Mouse (Mus musculus): Measurements from ENCODE around the gene Kif24. TPM values are rescaled to one million over a fixed set of nuclear protein-coding genes. Genes with fewer than 3 reads are reported as not detected.

The Kif24 gene
- polyA plus RNA-seq, 1 experiment = 11.9 TPM

DNA sequence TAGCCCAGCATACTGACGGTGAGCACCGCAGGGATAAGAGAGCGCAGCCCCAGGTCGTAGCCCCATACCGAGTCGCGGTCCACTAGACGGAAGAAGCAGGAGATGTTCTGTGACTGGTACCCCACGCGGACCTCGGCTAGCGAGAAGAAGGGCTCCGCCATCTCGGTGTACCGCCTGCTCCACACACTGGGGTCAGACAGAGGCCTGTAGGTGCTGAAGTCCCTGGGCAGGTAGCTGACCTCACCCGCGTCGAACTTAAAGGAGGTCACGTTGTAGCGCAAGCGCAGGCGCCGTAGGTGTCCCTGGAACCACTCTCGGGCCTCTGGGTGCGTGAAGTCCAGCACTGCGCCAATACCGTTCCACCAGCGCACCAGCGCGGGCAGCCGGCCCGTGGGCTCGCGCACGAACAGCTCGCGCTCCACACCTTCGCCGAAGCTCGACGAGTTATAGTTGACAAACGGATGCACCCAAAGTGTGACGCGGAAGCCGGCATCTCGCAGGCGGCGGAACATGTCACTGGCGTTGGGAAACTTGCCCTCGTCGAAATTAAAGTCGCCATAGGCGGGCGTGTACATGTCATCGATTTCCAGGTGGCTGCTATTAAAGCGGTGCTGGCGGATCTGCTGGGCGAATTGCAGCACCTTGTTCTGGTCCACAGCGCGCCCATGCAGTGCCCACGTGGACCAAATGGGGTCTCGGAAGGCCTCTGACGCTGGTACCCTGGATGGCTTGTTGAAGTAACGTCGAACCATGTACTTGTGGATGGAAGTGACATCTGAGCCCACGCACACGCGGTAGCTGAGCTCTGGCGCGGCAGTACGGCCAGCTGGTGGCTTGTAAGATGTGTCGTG lies 33.5 kb upstream of the Kif24 start:
- Histone ChIP-seq H3K4me3 (ENCODE audit: control insufficient read depth, low read depth, low read length) (peak overlapping the region; percentile 85), H3K4me1 (ENCODE audit: control insufficient read depth, insufficient read depth, low read length) (peaks cover 36% of the 10 kb centered on the region), H3K27ac (ENCODE audit: control insufficient read depth, insufficient read depth, low read depth, low read length) (peak overlapping the region; percentile 62), H3K36me3 (ENCODE audit: control insufficient read depth, insufficient read depth, low read length) (no peaks in the 10 kb centered on the region; the same call in 1 of the 2 replicates), H3K27me3 (ENCODE audit: control insufficient read depth, insufficient read depth, low read length) (no peaks in the 10 kb centered on the region)
- TF ChIP-seq CTCF (IDR thresholded peaks at IDR 0.05; ENCODE audit: control insufficient read depth, insufficient read depth, insufficient replicate concordance, low read depth, low read length) (no peak), POLR2A (IDR thresholded peaks at IDR 0.05; ENCODE audit: control insufficient read depth, low read depth, low read length) (peak; percentile 73; the same call in 1 of the 2 replicates)

- Histone ChIP-seq H3K4me1 (ENCODE audit: control insufficient read depth, insufficient read depth, low read length) (peaks cover 30% of the 10 kb centered on the region), H3K27ac (ENCODE audit: control insufficient read depth, insufficient read depth, low read depth, low read length) (peak overlapping the region; percentile 62), H3K36me3 (ENCODE audit: control insufficient read depth, insufficient read depth, low read length) (no peaks in the 10 kb centered on the region; the same call in 1 of the 2 replicates), H3K4me3 (ENCODE audit: control insufficient read depth, low read depth, low read length) (peak overlapping the region; percentile 85), H3K27me3 (ENCODE audit: control insufficient read depth, insufficient read depth, low read length) (no peaks in the 10 kb centered on the region)
- no peak for TF ChIP-seq POLR2A (IDR thresholded peaks at IDR 0.05; ENCODE audit: control insufficient read depth, low read depth, low read length)
- no peak for TF ChIP-seq CTCF (IDR thresholded peaks at IDR 0.05; ENCODE audit: control insufficient read depth, insufficient read depth, insufficient replicate concordance, low read depth, low read length)
Observed at GRCm38 (mm10) chr4:41497579-41497978, 32.9 kb upstream of the Kif24 start.

DNA sequence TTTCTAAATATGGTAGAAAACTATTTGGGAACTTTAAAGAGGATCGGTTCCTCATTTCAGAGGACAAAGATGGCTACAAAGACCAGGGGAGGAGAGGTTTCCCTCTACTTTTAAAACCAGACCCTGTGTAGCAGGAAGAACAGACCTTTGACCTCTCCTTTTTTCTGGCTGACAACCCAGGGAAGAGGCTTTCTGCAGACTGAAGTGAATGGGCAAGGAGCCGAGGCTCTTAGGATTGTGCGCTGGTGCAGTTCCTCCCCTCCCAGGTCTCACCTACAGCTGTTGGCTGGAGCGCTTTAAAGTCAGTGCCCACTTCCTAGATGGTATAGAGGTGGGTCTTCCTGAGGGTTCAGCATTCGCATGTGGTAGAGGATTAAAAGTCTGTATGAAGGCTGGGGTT lies 32.4 kb upstream of the Kif24 start:
- Histone ChIP-seq H3K36me3 (ENCODE audit: control insufficient read depth, insufficient read depth, low read length) (no peaks in the 10 kb centered on the region; the same call in 1 of the 2 replicates), H3K27me3 (ENCODE audit: control insufficient read depth, insufficient read depth, low read length) (no peaks in the 10 kb centered on the region), H3K27ac (ENCODE audit: control insufficient read depth, insufficient read depth, low read depth, low read length) (no peak overlapping the region), H3K4me3 (ENCODE audit: control insufficient read depth, low read depth, low read length) (peak overlapping the region; percentile 85), H3K4me1 (ENCODE audit: control insufficient read depth, insufficient read depth, low read length) (peaks cover 24% of the 10 kb centered on the region)
- TF ChIP-seq POLR2A (IDR thresholded peaks at IDR 0.05; ENCODE audit: control insufficient read depth, low read depth, low read length) (no peak), CTCF (IDR thresholded peaks at IDR 0.05; ENCODE audit: control insufficient read depth, insufficient read depth, insufficient replicate concordance, low read depth, low read length) (no peak)

GRCm38 (mm10) chr4:41495850-41496249 lies 31.2 kb upstream of the Kif24 start:
- Histone ChIP-seq H3K4me3 (ENCODE audit: control insufficient read depth, low read depth, low read length) (no peak overlapping the region), H3K36me3 (ENCODE audit: control insufficient read depth, insufficient read depth, low read length) (no peaks in the 10 kb centered on the region; the same call in 1 of the 2 replicates), H3K27ac (ENCODE audit: control insufficient read depth, insufficient read depth, low read depth, low read length) (no peak overlapping the region), H3K27me3 (ENCODE audit: control insufficient read depth, insufficient read depth, low read length) (no peaks in the 10 kb centered on the region), H3K4me1 (ENCODE audit: control insufficient read depth, insufficient read depth, low read length) (peaks cover 23% of the 10 kb centered on the region)
- TF ChIP-seq POLR2A (IDR thresholded peaks at IDR 0.05; ENCODE audit: control insufficient read depth, low read depth, low read length) = no peak
- no peak for TF ChIP-seq CTCF (IDR thresholded peaks at IDR 0.05; ENCODE audit: control insufficient read depth, insufficient read depth, insufficient replicate concordance, low read depth, low read length)

DNA sequence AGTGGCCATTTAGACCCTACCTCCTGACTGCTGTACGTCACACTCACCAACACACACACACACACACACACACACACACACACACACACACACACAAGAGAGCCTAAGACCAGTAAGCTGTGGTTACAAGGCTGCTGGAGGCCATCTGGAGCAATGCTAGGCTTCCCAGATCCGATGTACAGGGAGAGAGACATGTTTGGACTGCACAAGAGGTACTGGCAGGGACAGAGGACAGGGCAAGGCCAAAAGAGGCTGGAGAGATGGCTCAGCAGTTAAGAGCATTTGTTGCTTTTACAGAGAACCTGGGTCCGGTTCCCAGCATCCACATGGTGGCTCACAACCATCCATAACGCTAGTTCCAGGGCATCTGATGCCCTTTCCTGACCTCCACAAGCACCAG lies 30.4 kb upstream of the Kif24 start:
- TF ChIP-seq POLR2A (IDR thresholded peaks at IDR 0.05; ENCODE audit: control insufficient read depth, low read depth, low read length) = no peak
- TF ChIP-seq CTCF (IDR thresholded peaks at IDR 0.05; ENCODE audit: control insufficient read depth, insufficient read depth, insufficient replicate concordance, low read depth, low read length) = no peak
- Histone ChIP-seq H3K36me3 (ENCODE audit: control insufficient read depth, insufficient read depth, low read length) (no peaks in the 10 kb centered on the region; the same call in 1 of the 2 replicates), H3K27ac (ENCODE audit: control insufficient read depth, insufficient read depth, low read depth, low read length) (no peak overlapping the region), H3K27me3 (ENCODE audit: control insufficient read depth, insufficient read depth, low read length) (no peaks in the 10 kb centered on the region), H3K4me1 (ENCODE audit: control insufficient read depth, insufficient read depth, low read length) (peaks cover 23% of the 10 kb centered on the region), H3K4me3 (ENCODE audit: control insufficient read depth, low read depth, low read length) (no peak overlapping the region)

- Histone ChIP-seq H3K36me3 (ENCODE audit: control insufficient read depth, insufficient read depth, low read length) (no peaks in the 10 kb centered on the region; the same call in 1 of the 2 replicates), H3K27ac (ENCODE audit: control insufficient read depth, insufficient read depth, low read depth, low read length) (no peak overlapping the region), H3K4me3 (ENCODE audit: control insufficient read depth, low read depth, low read length) (no peak overlapping the region), H3K27me3 (ENCODE audit: control insufficient read depth, insufficient read depth, low read length) (no peaks in the 10 kb centered on the region), H3K4me1 (ENCODE audit: control insufficient read depth, insufficient read depth, low read length) (peaks cover 16% of the 10 kb centered on the region)
- TF ChIP-seq POLR2A (IDR thresholded peaks at IDR 0.05; ENCODE audit: control insufficient read depth, low read depth, low read length) (no peak), CTCF (IDR thresholded peaks at IDR 0.05; ENCODE audit: control insufficient read depth, insufficient read depth, insufficient replicate concordance, low read depth, low read length) (no peak)
Observed at GRCm38 (mm10) chr4:41494378-41494777, 29.7 kb upstream of the Kif24 start.

DNA sequence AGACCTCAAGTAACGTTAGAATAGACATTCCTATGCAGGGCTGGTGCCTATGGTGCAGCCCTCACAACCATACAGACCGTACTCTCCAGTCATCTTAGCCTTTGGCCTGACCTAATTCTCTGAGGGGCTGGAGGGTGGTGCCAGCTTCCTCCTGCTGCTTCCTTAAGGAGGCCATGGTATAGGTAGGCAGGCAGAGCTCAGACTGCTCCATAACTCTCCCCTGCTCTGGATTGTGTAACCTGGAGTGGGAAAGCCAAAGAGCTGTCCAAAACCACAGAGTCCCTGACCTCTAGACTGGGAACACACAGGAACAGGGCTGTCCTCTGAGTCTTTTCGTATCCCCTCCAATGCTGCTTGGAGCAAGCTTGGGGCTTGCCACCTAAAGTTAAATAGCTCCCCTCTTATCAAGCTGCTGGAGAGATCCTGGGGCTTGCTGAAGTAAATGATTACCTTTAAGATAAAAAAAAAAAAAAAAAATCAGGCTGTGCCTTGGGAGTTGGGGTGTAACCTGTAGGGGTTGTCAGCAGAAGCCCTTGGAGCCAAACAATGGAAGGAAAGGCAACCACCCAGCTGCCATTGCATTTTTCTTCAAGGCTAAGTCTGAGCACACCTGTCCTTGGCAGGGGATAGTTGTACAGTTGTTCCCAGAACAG lies 28.9 kb upstream of the Kif24 start:
- no peaks in the 10 kb centered on the region for H3K27me3 ChIP-seq (ENCODE audit: control insufficient read depth, insufficient read depth, low read length)
- H3K4me1 ChIP-seq (ENCODE audit: control insufficient read depth, insufficient read depth, low read length) = peaks cover 8% of the 10 kb centered on the region
- H3K4me3 ChIP-seq (ENCODE audit: control insufficient read depth, low read depth, low read length) = no peak overlapping the region
- no peak overlapping the region for H3K27ac ChIP-seq (ENCODE audit: control insufficient read depth, insufficient read depth, low read depth, low read length)
- TF ChIP-seq CTCF (IDR thresholded peaks at IDR 0.05; ENCODE audit: control insufficient read depth, insufficient read depth, insufficient replicate concordance, low read depth, low read length) = no peak
- no peak for TF ChIP-seq POLR2A (IDR thresholded peaks at IDR 0.05; ENCODE audit: control insufficient read depth, low read depth, low read length)
- no peaks in the 10 kb centered on the region; the same call in 1 of the 2 replicates for H3K36me3 ChIP-seq (ENCODE audit: control insufficient read depth, insufficient read depth, low read length)
